Mouse (Mus musculus): ENCODE data around the gene Rrm1. TPM values are rescaled to one million over a fixed set of nuclear protein-coding genes. Genes with fewer than 3 reads are reported as not detected.

Rrm1 gene
- polyA plus RNA-seq, 1 experiment from 2014 or later: 127 TPM

GRCm38 (mm10) chr7:102440822-102441656 lies 456 bp upstream of the Rrm1 start:
- 0 out of 2 replicates have a peak, but pooled peaks cover 11% of the 10 kb centered on the region for H3K4me1 ChIP-seq (replicated peaks)
- ATAC-seq: peak; percentile 6; the same call in 1 of the 2 replicates
- no peak overlapping the region for H3K9ac ChIP-seq
- peak overlapping the region; percentile 59 for H3K4me2 ChIP-seq (replicated peaks)
- H3K27ac ChIP-seq: 0 out of 2 replicates have a peak overlapping the region, but pooled peaks have one; percentile 36
- peak overlapping the region; percentile 79 for H3K4me3 ChIP-seq (replicated peaks)
- peaks cover 4% of the 10 kb centered on the region; the same call in 1 of the 2 replicates for H3K36me3 ChIP-seq
- no peaks in the 10 kb centered on the region for H3K9me3 ChIP-seq
- no peaks in the 10 kb centered on the region for H3K27me3 ChIP-seq (replicated peaks)
- 53% methylated on average over 15 of the region's 15 CpGs for WGBS

GRCm38 (mm10) chr7:102442432-102442831 lies 937 bp downstream of the Rrm1 start:
- ATAC-seq: peak; percentile 13; the same call in 1 of the 2 replicates
- no peaks in the 10 kb centered on the region for H3K9me3 ChIP-seq
- WGBS: under 1% methylated on average over 4 of the region's 4 CpGs
- no peaks in the 10 kb centered on the region for H3K27me3 ChIP-seq (replicated peaks)
- peak overlapping the region; percentile 89 for H3K27ac ChIP-seq
- peak overlapping the region; percentile 78 for H3K9ac ChIP-seq
- peak overlapping the region; percentile 79 for H3K4me3 ChIP-seq (replicated peaks)
- H3K4me2 ChIP-seq (replicated peaks): peak overlapping the region; percentile 59
- H3K36me3 ChIP-seq: peaks cover 7% of the 10 kb centered on the region; the same call in 1 of the 2 replicates
- 0 out of 2 replicates have a peak, but pooled peaks cover 11% of the 10 kb centered on the region for H3K4me1 ChIP-seq (replicated peaks)

- ATAC-seq: no peak
- 69% methylated on average over 2 of the region's 2 CpGs for WGBS
- no peak overlapping the region for H3K4me3 ChIP-seq (replicated peaks)
These were observed 2.8 kb downstream of the Rrm1 start for GRCm38 (mm10) chr7:102444301-102444700.

GRCm38 (mm10) chr7:102446438-102446837 lies 4.9 kb downstream of the Rrm1 start:
- ATAC-seq: no peak
- Histone ChIP-seq H3K27me3 (replicated peaks) (no peaks in the 10 kb centered on the region), H3K27ac (no peak overlapping the region), H3K9ac (no peak overlapping the region), H3K4me2 (replicated peaks) (no peak overlapping the region), H3K4me3 (replicated peaks) (no peak overlapping the region), H3K4me1 (replicated peaks) (0 out of 2 replicates have a peak, but pooled peaks cover 11% of the 10 kb centered on the region), H3K36me3 (peaks cover 13% of the 10 kb centered on the region), H3K9me3 (no peaks in the 10 kb centered on the region)
- WGBS: 90% methylated on average over 9 of the region's 9 CpGs

More at GRCm38 (mm10) chr7:102444301-102444700, 2.8 kb downstream of the Rrm1 start:
- H3K36me3 ChIP-seq: peaks cover 10% of the 10 kb centered on the region
- H3K9ac ChIP-seq: no peak overlapping the region
- H3K27me3 ChIP-seq (replicated peaks): no peaks in the 10 kb centered on the region
- H3K9me3 ChIP-seq: no peaks in the 10 kb centered on the region
- H3K4me1 ChIP-seq (replicated peaks): 0 out of 2 replicates have a peak, but pooled peaks cover 11% of the 10 kb centered on the region
- no peak overlapping the region for H3K27ac ChIP-seq
- H3K4me2 ChIP-seq (replicated peaks): no peak overlapping the region

GRCm38 (mm10) chr7:102458618-102459380 lies 17.3 kb downstream of the Rrm1 start:
- Histone ChIP-seq H3K9ac (no peak overlapping the region), H3K4me3 (replicated peaks) (no peak overlapping the region), H3K9me3 (no peaks in the 10 kb centered on the region), H3K27ac (no peak overlapping the region), H3K27me3 (replicated peaks) (no peaks in the 10 kb centered on the region), H3K36me3 (peaks cover 37% of the 10 kb centered on the region), H3K4me1 (replicated peaks) (no peaks in the 10 kb centered on the region), H3K4me2 (replicated peaks) (no peak overlapping the region)
- 89% methylated on average over 5 of the region's 5 CpGs for WGBS
- no peak for ATAC-seq

- Histone ChIP-seq H3K9me3 (no peaks in the 10 kb centered on the region), H3K27me3 (replicated peaks) (no peaks in the 10 kb centered on the region), H3K9ac (no peak overlapping the region), H3K27ac (no peak overlapping the region), H3K4me3 (replicated peaks) (no peak overlapping the region), H3K4me1 (replicated peaks) (no peaks in the 10 kb centered on the region), H3K36me3 (peaks cover 34% of the 10 kb centered on the region), H3K4me2 (replicated peaks) (no peak overlapping the region)
- 90% methylated on average over 8 of the region's 8 CpGs for WGBS
- no peak for ATAC-seq
These were observed 26.1 kb downstream of the Rrm1 start for GRCm38 (mm10) chr7:102467566-102467965.

GRCm38 (mm10) chr7:102472675-102473074 lies 31.2 kb downstream of the Rrm1 start:
- Histone ChIP-seq H3K4me1 (replicated peaks) (no peaks in the 10 kb centered on the region), H3K36me3 (peaks cover 7% of the 10 kb centered on the region), H3K27ac (no peak overlapping the region), H3K4me2 (replicated peaks) (no peak overlapping the region), H3K4me3 (replicated peaks) (no peak overlapping the region), H3K9ac (no peak overlapping the region), H3K9me3 (no peaks in the 10 kb centered on the region), H3K27me3 (replicated peaks) (no peaks in the 10 kb centered on the region)
- 46% methylated on average over 5 of the region's 5 CpGs for WGBS
- no peak for ATAC-seq

- Histone ChIP-seq H3K27me3 (replicated peaks) (no peaks in the 10 kb centered on the region), H3K27ac (no peak overlapping the region), H3K4me2 (replicated peaks) (no peak overlapping the region), H3K9ac (no peak overlapping the region), H3K4me1 (replicated peaks) (no peaks in the 10 kb centered on the region), H3K36me3 (no peaks in the 10 kb centered on the region), H3K4me3 (replicated peaks) (no peak overlapping the region), H3K9me3 (no peaks in the 10 kb centered on the region)
- WGBS: 98% methylated on average over 5 of the region's 5 CpGs
- ATAC-seq: no peak
These were observed 35.1 kb downstream of the Rrm1 start for GRCm38 (mm10) chr7:102476601-102477000.

- Histone ChIP-seq H3K9me3 (no peaks in the 10 kb centered on the region), H3K36me3 (no peaks in the 10 kb centered on the region), H3K4me3 (replicated peaks) (no peak overlapping the region), H3K27me3 (replicated peaks) (no peaks in the 10 kb centered on the region), H3K4me1 (replicated peaks) (no peaks in the 10 kb centered on the region), H3K9ac (no peak overlapping the region), H3K4me2 (replicated peaks) (no peak overlapping the region), H3K27ac (no peak overlapping the region)
- 84% methylated on average over 11 of the region's 11 CpGs for WGBS
- ATAC-seq: no peak
These were observed 35.9 kb downstream of the Rrm1 start for GRCm38 (mm10) chr7:102477377-102477776.

GRCm38 (mm10) chr7:102478425-102478824 lies 36.9 kb downstream of the Rrm1 start:
- no peaks in the 10 kb centered on the region for H3K4me1 ChIP-seq (replicated peaks)
- H3K9ac ChIP-seq: no peak overlapping the region
- no peaks in the 10 kb centered on the region for H3K36me3 ChIP-seq
- H3K4me3 ChIP-seq (replicated peaks): no peak overlapping the region
- H3K9me3 ChIP-seq: no peaks in the 10 kb centered on the region
- no peak for ATAC-seq
- H3K27me3 ChIP-seq (replicated peaks): no peaks in the 10 kb centered on the region
- no peak overlapping the region for H3K4me2 ChIP-seq (replicated peaks)
- H3K27ac ChIP-seq: no peak overlapping the region
- 81% methylated on average over 4 of the region's 4 CpGs for WGBS

- ATAC-seq: 0 out of 2 replicates have a peak, but pooled peaks have one; percentile 10
- H3K4me1 ChIP-seq (replicated peaks): no peaks in the 10 kb centered on the region
- no peak overlapping the region for H3K9ac ChIP-seq
- 71% methylated on average over 3 of the region's 3 CpGs for WGBS
- no peak overlapping the region for H3K4me2 ChIP-seq (replicated peaks)
- no peaks in the 10 kb centered on the region for H3K9me3 ChIP-seq
- no peak overlapping the region for H3K4me3 ChIP-seq (replicated peaks)
- no peaks in the 10 kb centered on the region for H3K27me3 ChIP-seq (replicated peaks)
- no peaks in the 10 kb centered on the region for H3K36me3 ChIP-seq
- H3K27ac ChIP-seq: no peak overlapping the region
These were observed 37.4 kb downstream of the Rrm1 start for GRCm38 (mm10) chr7:102478926-102479325.

- no peaks in the 10 kb centered on the region for H3K4me1 ChIP-seq (replicated peaks)
- H3K27me3 ChIP-seq (replicated peaks): no peaks in the 10 kb centered on the region
- peak; percentile 47; the same call in 1 of the 2 replicates for ATAC-seq
- whole genome bisulfite sequencing: 58% methylated on average over 5 of the region's 5 CpGs
- H3K9me3 ChIP-seq: no peaks in the 10 kb centered on the region
- H3K27ac ChIP-seq: no peak overlapping the region
- H3K4me3 ChIP-seq (replicated peaks): no peak overlapping the region
- no peaks in the 10 kb centered on the region for H3K36me3 ChIP-seq
- no peak overlapping the region for H3K9ac ChIP-seq
- no peak overlapping the region for H3K4me2 ChIP-seq (replicated peaks)
These were observed 38.0 kb downstream of the Rrm1 start for GRCm38 (mm10) chr7:102479368-102480078.
